Mouse (Mus musculus) bone marrow, adult 2 months (tissue): Measurements from ENCODE around the gene H2afj.

Experiments
- CTCF ChIP-seq: fragments of 200-500 bp; IDR thresholded peaks from 2 replicates; pipeline ENCODE4 v1.5.1; 2011; ENCODE audit warnings: low read length, control low read depth; ENCODE audit not compliant: control insufficient read depth, insufficient read depth
- POLR2A ChIP-seq: fragments of 200-500 bp; IDR thresholded peaks from 2 replicates; pipeline ENCODE4 v1.6.1; 2011; ENCODE audit warnings: low read depth, mild to moderate bottlenecking, control low read depth, low read length, borderline replicate concordance; ENCODE audit not compliant: control insufficient read depth

DNA sequence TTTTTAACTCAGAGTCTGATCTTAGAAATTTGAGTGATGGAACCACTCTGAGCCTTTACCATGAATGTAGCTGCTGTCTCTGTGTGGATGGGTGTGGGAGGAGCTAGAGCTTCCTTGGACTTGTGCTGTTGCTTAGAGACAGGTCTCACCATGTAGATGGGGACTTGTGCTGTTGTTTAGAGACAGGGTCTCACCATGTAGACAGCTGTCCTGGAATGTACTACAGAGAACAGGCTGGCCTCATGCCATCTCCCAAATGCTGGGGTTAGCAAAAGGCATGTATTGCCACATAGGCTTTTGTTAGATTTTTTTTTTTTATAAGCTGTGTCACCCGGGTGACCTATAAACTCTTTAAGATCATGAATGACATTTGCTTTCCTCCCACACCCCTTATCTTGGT, 44.1 kb upstream of the H2afj start:
- TF ChIP-seq POLR2A, result no peak
- no peak for TF ChIP-seq CTCF
